Mouse (Mus musculus) lung, embryonic 14.5 days (tissue): ENCODE data around the gene Mup16. TPM values are rescaled to one million over a fixed set of nuclear protein-coding genes. Genes with fewer than 3 reads are reported as not detected.
"Not testable (repeated sequence)": the region's sequence is repeated elsewhere in the genome, so short reads cannot be mapped to it uniquely, and the experiment has no call there.

Source experiments
- ATAC-seq: fragments of 200-750 bp; cut with Nextera tagmentation; 2 replicates; pipeline ENCODE4 v1.8.0; 2017; ENCODE audit warnings: mild to moderate bottlenecking, moderate TSS enrichment, moderate library complexity; ENCODE audit not compliant: insufficient read depth
- DNase-seq: peaks from one replicate; pipeline ENCODE4 v3.0.0-alpha.2; 2015
- H3K27ac ChIP-seq: fragments of 300-500 bp; sonication (generic); 2 replicates; pipeline ENCODE4 v1.5.1; 2014; ENCODE audit warnings: low read depth, mild to moderate bottlenecking, moderate library complexity
- H3K27me3 ChIP-seq: fragments of 300-500 bp; sonication (generic); 2 replicates; pipeline ENCODE4 v1.6.1; 2014; ENCODE audit warnings: low read length, control low read depth; ENCODE audit not compliant: insufficient read depth
- H3K36me3 ChIP-seq: fragments of 300-500 bp; sonication (generic); 2 replicates; pipeline ENCODE4 v1.6.1; 2014; ENCODE audit warnings: control low read depth; ENCODE audit not compliant: insufficient read depth
- H3K4me1 ChIP-seq: fragments of 300-500 bp; sonication (generic); 2 replicates; pipeline ENCODE4 v1.6.1; 2014; ENCODE audit warnings: antibody characterized with exemption, control low read depth; ENCODE audit not compliant: insufficient read depth
- H3K4me2 ChIP-seq: fragments of 300-500 bp; sonication (generic); 2 replicates; pipeline ENCODE4 v1.6.1; 2014; ENCODE audit warnings: mild to moderate bottlenecking
- H3K4me3 ChIP-seq: fragments of 300-500 bp; sonication (generic); 2 replicates; pipeline ENCODE4 v1.5.1; 2014; ENCODE audit warnings: low read depth, low read length
- H3K9ac ChIP-seq: fragments of 300-500 bp; sonication (generic); 2 replicates; pipeline ENCODE4 v1.6.1; 2014
- H3K9me3 ChIP-seq: fragments of 300-500 bp; sonication (generic); 2 replicates; pipeline ENCODE4 v1.6.1; 2016; ENCODE audit warnings: low read depth, low read length, control low read depth
- CTCF ChIP-seq: IDR thresholded peaks from 2 replicates; pipeline ENCODE4 v1.5.1; 2016; ENCODE audit warnings: antibody characterized with exemption, low read depth
- WGBS: fragments of 180-500 bp; shearing (Covaris S2); extraction: QIAGEN DNeasy Blood & Tissue Kit; methylation state at CpG from one replicate; pipeline ENCODE4 v1.1.7; 2014; 5-methylcytosine and 5-hydroxymethylcytosine counted together
- polyA plus RNA-seq: library from polyadenylated mRNA; unstranded; fragments of >200 nt; fragmentation: Nextera tagmentation; extraction: Ambion mirVana; gene quantifications from 2 replicates; pipeline ENCODE4 v1.2.1, GENCODE M21; 2014

The Mup16 gene
- not detected in 2 replicates for polyA plus RNA-seq

DNA sequence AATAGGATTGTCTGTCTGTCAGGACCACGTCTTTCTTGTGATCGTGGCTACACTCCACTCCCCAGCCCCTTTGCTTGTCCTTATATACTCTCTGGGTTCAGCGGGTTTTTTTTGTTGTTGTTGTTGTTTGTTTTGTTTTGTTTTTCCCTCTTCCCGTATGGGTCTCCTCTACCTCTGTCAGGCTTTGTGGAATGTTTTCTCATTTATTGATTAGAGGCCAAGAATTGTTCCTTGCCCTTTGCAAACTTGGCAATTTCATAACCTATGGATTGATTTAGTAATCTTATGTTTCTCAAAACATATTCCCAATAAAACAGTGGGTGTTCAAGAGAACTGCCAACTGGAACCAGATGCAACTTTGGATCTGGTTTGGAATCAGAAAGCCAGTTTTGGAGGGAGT is at the start of gene Mup16:
Gene Mup16, minus strand, starts transcription at position 101 of the 400 bp plus-strand sequence.
- not testable (repeated sequence) for ATAC-seq, H3K4me1 ChIP-seq, H3K9me3 ChIP-seq, H3K4me3 ChIP-seq, H3K4me2 ChIP-seq, H3K36me3 ChIP-seq, DNase-seq, H3K27me3 ChIP-seq, H3K27ac ChIP-seq, H3K9ac ChIP-seq
- WGBS: 75% methylated on average over 2 of the region's 4 CpGs

DNA sequence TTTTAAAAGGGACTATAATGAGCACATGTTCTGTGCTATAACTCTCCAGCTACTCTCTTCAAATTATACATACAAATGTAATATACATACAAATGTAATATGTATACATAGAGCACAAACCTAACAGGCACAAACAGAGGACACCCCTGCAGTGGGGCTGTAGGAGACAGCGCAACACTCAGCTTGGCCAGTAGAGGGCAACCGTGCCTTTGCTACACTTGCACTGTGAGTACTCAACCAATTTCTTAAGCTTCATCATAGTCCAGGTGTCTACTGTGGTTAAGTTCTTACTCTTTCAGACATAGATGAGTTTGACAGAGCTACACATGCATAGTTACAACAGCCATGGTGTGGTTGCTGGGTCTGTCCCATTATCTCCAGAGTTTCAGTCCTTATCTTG is 36.6 kb upstream of the Mup16 start:
- not testable (repeated sequence) for DNase-seq, H3K36me3 ChIP-seq, H3K9me3 ChIP-seq, H3K27ac ChIP-seq, H3K4me1 ChIP-seq, H3K4me3 ChIP-seq, H3K4me2 ChIP-seq, ATAC-seq, H3K27me3 ChIP-seq, H3K9ac ChIP-seq
- TF ChIP-seq CTCF: peak; percentile 46
- 56% methylated on average over 2 of the region's 2 CpGs for WGBS

Other genes starting within 250 kb of the Mup16 start
- gene Mup14, start 215.5 kb downstream of the Mup16 start, polyA plus RNA-seq: not detected in 2 replicates
- not detected in 2 replicates for gene Mup15, start 79.8 kb downstream of the Mup16 start, polyA plus RNA-seq
- not detected in 2 replicates for gene Mup17, start 76.3 kb upstream of the Mup16 start, polyA plus RNA-seq
- not detected in 2 replicates for gene Mup18, start 154.6 kb upstream of the Mup16 start, polyA plus RNA-seq